Mouse (Mus musculus) hindbrain, embryonic 12.5 days (tissue): ENCODE data around the gene Itgae. TPM values are rescaled to one million over a fixed set of nuclear protein-coding genes. Genes with fewer than 3 reads are reported as not detected.

Experiments used
- ATAC-seq: fragments of 200-750 bp; cut with Nextera tagmentation; 2 replicates; pipeline ENCODE4 v1.8.0; 2017; ENCODE audit warnings: moderate TSS enrichment; ENCODE audit not compliant: low FRiP score
- H3K27ac ChIP-seq: fragments of 300-500 bp; sonication (generic); 2 replicates; pipeline ENCODE4 v1.5.1; 2016; ENCODE audit warnings: mild to moderate bottlenecking
- H3K27me3 ChIP-seq: fragments of 300-500 bp; sonication (generic); 2 replicates; pipeline ENCODE4 v1.6.1; 2016; ENCODE audit warnings: mild to moderate bottlenecking
- H3K36me3 ChIP-seq: fragments of 300-500 bp; sonication (generic); 2 replicates; pipeline ENCODE4 v1.6.1; 2016; ENCODE audit warnings: mild to moderate bottlenecking
- H3K4me1 ChIP-seq: fragments of 300-500 bp; sonication (generic); 2 replicates; pipeline ENCODE4 v1.6.1; 2016
- H3K4me2 ChIP-seq: fragments of 300-500 bp; sonication (generic); replicated peaks from 2 replicates; pipeline ENCODE4 v1.6.1; 2016; ENCODE audit warnings: mild to moderate bottlenecking
- H3K4me3 ChIP-seq: fragments of 300-500 bp; sonication (generic); 2 replicates; pipeline ENCODE4 v1.5.1; 2016; ENCODE audit warnings: mild to moderate bottlenecking
- H3K9ac ChIP-seq: fragments of 300-500 bp; sonication (generic); 2 replicates; pipeline ENCODE4 v1.6.1; 2016; ENCODE audit warnings: mild to moderate bottlenecking, moderate library complexity
- H3K9me3 ChIP-seq: fragments of 300-500 bp; sonication (generic); replicated peaks from 2 replicates; pipeline ENCODE4 v1.6.1; 2016; ENCODE audit warnings: mild to moderate bottlenecking
- WGBS: fragments of 180-500 bp; shearing (Covaris S2); methylation state at CpG from one replicate; pipeline ENCODE4 v1.1.7; 2016; 5-methylcytosine and 5-hydroxymethylcytosine counted together
- polyA plus RNA-seq: library from polyadenylated mRNA; unstranded; fragments of >200 nt; fragmentation: Nextera tagmentation; extraction: Ambion mirVana; gene quantifications from 2 replicates; pipeline ENCODE4 v1.2.1, GENCODE M21; 2016

Gene Itgae
- 0.30 and 0.35 TPM in 2 replicates for polyA plus RNA-seq

DNA sequence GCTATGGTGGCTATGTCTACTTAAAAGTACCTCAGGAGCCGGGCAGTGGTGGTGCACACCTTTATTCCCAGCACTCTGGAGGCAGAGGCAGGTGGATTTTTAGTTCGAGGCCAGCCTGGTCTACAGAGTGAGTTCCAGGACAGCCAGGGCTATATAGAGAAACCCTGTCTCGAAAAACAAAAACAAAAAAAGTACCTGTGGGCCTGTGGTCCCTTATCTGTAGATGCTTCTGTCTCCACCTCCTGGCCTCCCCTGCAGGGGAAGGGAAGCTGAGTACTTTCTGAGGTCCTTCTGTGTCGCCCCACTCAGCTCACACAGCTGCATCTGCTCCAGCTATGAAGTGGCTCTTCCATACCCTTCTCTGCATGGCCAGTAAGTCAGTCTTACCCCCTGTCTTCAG lies at the start of gene Itgae:
Itgae (plus strand) TSS at position 301 of the 400 bp plus-strand sequence.
- Histone ChIP-seq H3K9ac (no peak within 1 kb of the TSS), H3K27me3 (no peaks in the 10 kb centered on the region), H3K4me3 (no peak within 1 kb of the TSS), H3K4me2 (no peak within 1 kb of the TSS), H3K4me1 (0 out of 2 replicates have a peak, but pooled peaks cover 6% of the 10 kb centered on the region), H3K36me3 (0 out of 2 replicates have a peak, but pooled peaks cover 6% of the 10 kb centered on the region), H3K27ac (no peak within 1 kb of the TSS), H3K9me3 (no peaks in the 10 kb centered on the region)
- ATAC-seq, result no peak
- WGBS, result 92% methylated on average over 4 of the region's 4 CpGs

GRCm38 (mm10) chr11:73044229-73044755 lies 46.1 kb upstream of the Itgae start:
- Histone ChIP-seq H3K36me3 (peaks cover 3% of the 10 kb centered on the region; the same call in 1 of the 2 replicates), H3K4me1 (peaks cover 9% of the 10 kb centered on the region), H3K27me3 (no peaks in the 10 kb centered on the region), H3K27ac (no peak overlapping the region), H3K4me3 (no peak overlapping the region), H3K4me2 (no peak overlapping the region), H3K9me3 (no peaks in the 10 kb centered on the region), H3K9ac (no peak overlapping the region)
- ATAC-seq, result no peak
- 63% methylated on average over 6 of the region's 6 CpGs for WGBS

DNA sequence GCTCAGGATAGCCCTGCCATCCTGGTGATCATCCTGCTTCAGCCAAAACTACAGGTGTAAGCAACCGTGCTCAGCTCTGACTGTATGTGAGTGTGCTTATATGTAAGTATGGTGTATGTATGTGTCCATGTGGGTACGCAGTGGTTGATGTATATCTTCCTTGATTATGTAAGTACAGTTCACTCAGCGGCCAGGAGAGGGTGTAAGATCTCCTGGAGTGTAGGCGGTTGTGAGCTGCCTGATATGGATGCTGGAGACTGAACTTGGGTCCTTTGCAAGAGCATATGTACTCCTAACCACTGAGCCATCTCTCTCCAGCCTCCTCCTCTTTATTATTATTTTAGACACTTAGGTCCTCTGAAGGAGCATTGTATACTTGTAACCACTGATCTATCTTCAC lies 45.6 kb upstream of the Itgae start:
- H3K9me3 ChIP-seq, result no peaks in the 10 kb centered on the region
- no peak for ATAC-seq
- no peak overlapping the region for H3K4me2 ChIP-seq
- no peaks in the 10 kb centered on the region for H3K27me3 ChIP-seq
- WGBS, result 73% methylated on average over 4 of the region's 4 CpGs
- no peak overlapping the region for H3K4me3 ChIP-seq
- no peak overlapping the region for H3K27ac ChIP-seq
- peaks cover 3% of the 10 kb centered on the region; the same call in 1 of the 2 replicates for H3K36me3 ChIP-seq
- peaks cover 13% of the 10 kb centered on the region for H3K4me1 ChIP-seq
- no peak overlapping the region for H3K9ac ChIP-seq

DNA sequence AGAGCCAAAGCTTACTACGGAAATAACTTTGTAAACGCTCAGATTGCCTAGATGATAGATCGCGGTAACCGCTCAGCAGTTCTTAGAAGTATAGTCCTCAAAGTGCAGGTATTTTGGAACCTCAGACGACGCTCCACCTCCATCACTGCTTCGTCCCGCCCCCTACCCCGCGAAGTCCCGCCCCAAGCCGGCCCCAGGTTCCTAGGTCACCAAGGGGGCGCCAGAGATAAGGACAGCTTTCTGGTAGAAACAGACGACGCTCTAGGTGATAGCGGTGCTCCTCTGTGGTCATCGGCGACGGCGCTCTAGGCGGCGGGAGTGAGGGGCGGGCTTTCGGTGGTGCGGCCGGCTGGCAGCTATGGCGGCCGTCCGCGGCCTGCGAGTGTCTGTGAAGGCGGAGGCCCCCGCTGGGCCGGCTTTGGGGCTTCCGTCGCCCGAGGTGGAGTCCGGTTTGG lies 42.8 kb upstream of the Itgae start, which contains the start of gene Ncbp3:
Ncbp3 (plus strand) TSS at position 242 of the 455 bp plus-strand sequence.
- Histone ChIP-seq H3K27ac (peak within 1 kb of the TSS; percentile 91), H3K36me3 (peaks cover 17% of the 10 kb centered on the region), H3K27me3 (no peaks in the 10 kb centered on the region), H3K4me1 (peaks cover 13% of the 10 kb centered on the region), H3K4me3 (peak within 1 kb of the TSS; percentile 88), H3K9me3 (no peaks in the 10 kb centered on the region), H3K9ac (peak within 1 kb of the TSS; percentile 92), H3K4me2 (peak within 1 kb of the TSS; percentile 85)
- peak; percentile 97 for ATAC-seq
- WGBS, result 1% methylated on average over 39 of the region's 39 CpGs

DNA sequence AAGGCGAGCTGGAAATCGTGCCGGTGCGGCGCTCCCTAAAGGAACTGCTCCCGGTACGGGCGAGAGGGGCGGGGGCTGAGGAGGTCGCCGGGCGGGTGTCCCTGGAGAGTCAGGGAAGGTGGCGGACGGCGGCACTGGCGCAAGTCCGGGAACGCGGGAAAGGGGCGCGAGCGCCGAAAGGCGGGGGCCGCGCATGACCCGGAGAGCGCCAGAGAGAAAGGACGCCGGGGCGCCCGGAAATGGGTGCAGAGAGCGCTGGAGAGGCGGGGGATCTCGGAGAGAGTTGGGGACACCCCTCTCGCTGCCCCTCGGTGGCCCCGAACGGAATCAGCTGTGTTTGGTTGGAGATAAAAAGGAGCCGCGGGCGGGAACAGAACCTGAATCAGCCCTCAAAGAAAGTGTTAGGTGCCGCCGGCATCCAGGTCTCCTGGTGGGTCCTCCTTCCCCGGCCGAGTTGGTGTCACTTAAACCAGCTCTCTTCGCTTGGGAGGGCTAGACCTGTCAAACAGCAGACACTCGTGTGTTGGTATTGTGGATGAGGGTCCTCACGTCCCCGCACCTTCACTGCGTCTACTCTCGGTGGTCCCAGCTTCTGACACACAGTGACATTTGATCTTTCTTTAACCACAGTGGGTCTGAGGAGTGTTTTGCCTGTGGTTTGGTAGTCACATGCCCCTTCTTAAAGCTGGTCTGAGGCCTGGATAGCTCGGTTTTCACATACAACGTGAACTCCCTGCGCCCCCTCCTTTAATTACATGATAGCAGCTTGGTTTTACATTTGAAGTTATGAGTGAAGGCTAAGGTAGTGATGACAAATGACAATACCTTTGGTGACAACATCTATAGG lies 42.1 kb upstream of the Itgae start:
- 2% methylated on average over 55 of the region's 55 CpGs for WGBS
- no peaks in the 10 kb centered on the region for H3K27me3 ChIP-seq
- peak overlapping the region; percentile 85 for H3K4me2 ChIP-seq
- H3K27ac ChIP-seq, result peak overlapping the region; percentile 91
- peaks cover 21% of the 10 kb centered on the region for H3K36me3 ChIP-seq
- peaks cover 13% of the 10 kb centered on the region for H3K4me1 ChIP-seq
- peak; percentile 82 for ATAC-seq
- peak overlapping the region; percentile 92 for H3K9ac ChIP-seq
- H3K4me3 ChIP-seq, result peak overlapping the region; percentile 88
- no peaks in the 10 kb centered on the region for H3K9me3 ChIP-seq

GRCm38 (mm10) chr11:73049335-73049734 lies 41.0 kb upstream of the Itgae start:
- Histone ChIP-seq H3K4me1 (peaks cover 13% of the 10 kb centered on the region), H3K27ac (peak overlapping the region; percentile 57; the same call in 1 of the 2 replicates), H3K4me2 (peak overlapping the region; percentile 85), H3K9ac (peak overlapping the region; percentile 92), H3K4me3 (peak overlapping the region; percentile 88), H3K9me3 (no peaks in the 10 kb centered on the region), H3K27me3 (no peaks in the 10 kb centered on the region), H3K36me3 (peaks cover 32% of the 10 kb centered on the region)
- no peak for ATAC-seq
- WGBS, result 6% methylated on average over 4 of the region's 4 CpGs

- no peaks in the 10 kb centered on the region for H3K27me3 ChIP-seq
- H3K9me3 ChIP-seq, result no peaks in the 10 kb centered on the region
- no peak overlapping the region for H3K27ac ChIP-seq
- H3K4me2 ChIP-seq, result no peak overlapping the region
- peaks cover 13% of the 10 kb centered on the region for H3K4me1 ChIP-seq
- WGBS, result 90% methylated on average over 1 of the region's 1 CpGs
- H3K36me3 ChIP-seq, result peaks cover 62% of the 10 kb centered on the region
- ATAC-seq, result no peak
- no peak overlapping the region for H3K9ac ChIP-seq
- H3K4me3 ChIP-seq, result no peak overlapping the region
Observed at GRCm38 (mm10) chr11:73052795-73053194, 37.6 kb upstream of the Itgae start.

DNA sequence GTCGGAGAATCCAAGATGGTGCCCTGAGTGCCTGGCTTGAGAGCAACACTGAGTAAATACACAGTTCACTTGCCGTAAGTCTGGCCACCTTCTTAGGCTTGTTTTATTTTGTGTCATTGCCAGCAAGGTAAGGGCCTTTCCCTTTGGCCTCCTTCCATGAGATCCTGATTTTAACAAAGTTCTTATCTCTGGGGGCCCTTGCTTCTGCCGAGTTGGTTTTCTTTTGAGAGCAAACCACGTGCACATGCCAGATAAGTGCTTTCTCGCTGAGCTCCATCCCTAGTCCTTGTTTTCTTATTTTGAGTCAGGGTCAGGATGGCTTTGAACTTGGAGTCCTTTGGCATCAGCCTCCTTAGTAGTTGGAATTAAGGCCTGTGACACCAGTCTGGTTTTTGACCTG lies 32.7 kb upstream of the Itgae start:
- no peak overlapping the region for H3K9ac ChIP-seq
- ATAC-seq, result no peak
- H3K4me3 ChIP-seq, result no peak overlapping the region
- no peaks in the 10 kb centered on the region for H3K9me3 ChIP-seq
- H3K36me3 ChIP-seq, result peaks cover 59% of the 10 kb centered on the region
- no peak overlapping the region for H3K27ac ChIP-seq
- no peaks in the 10 kb centered on the region for H3K4me1 ChIP-seq
- H3K4me2 ChIP-seq, result no peak overlapping the region
- 89% methylated on average over 5 of the region's 5 CpGs for WGBS
- H3K27me3 ChIP-seq, result no peaks in the 10 kb centered on the region

GRCm38 (mm10) chr11:73059630-73060029 lies 30.8 kb upstream of the Itgae start:
- peaks cover 47% of the 10 kb centered on the region for H3K36me3 ChIP-seq
- 88% methylated on average over 3 of the region's 3 CpGs for WGBS
- ATAC-seq, result no peak
- H3K9me3 ChIP-seq, result no peaks in the 10 kb centered on the region
- no peak overlapping the region for H3K4me3 ChIP-seq
- H3K4me2 ChIP-seq, result no peak overlapping the region
- H3K4me1 ChIP-seq, result no peaks in the 10 kb centered on the region
- H3K9ac ChIP-seq, result no peak overlapping the region
- no peaks in the 10 kb centered on the region for H3K27me3 ChIP-seq
- H3K27ac ChIP-seq, result no peak overlapping the region

GRCm38 (mm10) chr11:73061413-73061812 lies 29.0 kb upstream of the Itgae start:
- Histone ChIP-seq H3K27me3 (no peaks in the 10 kb centered on the region), H3K9me3 (no peaks in the 10 kb centered on the region), H3K9ac (no peak overlapping the region), H3K4me1 (no peaks in the 10 kb centered on the region), H3K36me3 (peaks cover 40% of the 10 kb centered on the region), H3K27ac (no peak overlapping the region), H3K4me2 (no peak overlapping the region), H3K4me3 (no peak overlapping the region)
- WGBS, result 97% methylated on average over 3 of the region's 3 CpGs
- ATAC-seq, result no peak

DNA sequence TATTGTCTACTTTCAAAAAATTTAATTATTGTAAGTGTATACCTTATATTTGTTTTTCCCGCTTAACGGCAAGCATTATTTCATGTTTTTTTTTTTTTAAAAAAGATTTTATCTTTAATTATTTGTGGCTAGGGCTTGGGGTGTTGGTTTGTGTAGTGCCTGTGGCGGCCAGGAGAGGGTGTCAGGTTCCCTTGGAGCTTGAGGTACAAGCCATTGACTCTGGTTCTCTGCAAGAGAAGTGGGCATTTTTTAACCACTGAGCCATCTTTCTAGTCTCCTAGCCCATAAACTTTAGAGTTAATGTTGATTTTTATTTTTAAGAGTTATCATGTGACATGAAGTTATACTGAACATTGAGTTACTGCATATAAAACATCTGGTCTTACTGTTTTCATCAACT lies 18.5 kb upstream of the Itgae start:
- no peaks in the 10 kb centered on the region for H3K9me3 ChIP-seq
- H3K9ac ChIP-seq, result no peak overlapping the region
- no peaks in the 10 kb centered on the region for H3K27me3 ChIP-seq
- H3K4me1 ChIP-seq, result no peaks in the 10 kb centered on the region
- H3K4me3 ChIP-seq, result no peak overlapping the region
- peaks cover 80% of the 10 kb centered on the region for H3K36me3 ChIP-seq
- no peak for ATAC-seq
- H3K4me2 ChIP-seq, result no peak overlapping the region
- no peak overlapping the region for H3K27ac ChIP-seq
- 92% methylated on average over 3 of the region's 3 CpGs for WGBS

DNA sequence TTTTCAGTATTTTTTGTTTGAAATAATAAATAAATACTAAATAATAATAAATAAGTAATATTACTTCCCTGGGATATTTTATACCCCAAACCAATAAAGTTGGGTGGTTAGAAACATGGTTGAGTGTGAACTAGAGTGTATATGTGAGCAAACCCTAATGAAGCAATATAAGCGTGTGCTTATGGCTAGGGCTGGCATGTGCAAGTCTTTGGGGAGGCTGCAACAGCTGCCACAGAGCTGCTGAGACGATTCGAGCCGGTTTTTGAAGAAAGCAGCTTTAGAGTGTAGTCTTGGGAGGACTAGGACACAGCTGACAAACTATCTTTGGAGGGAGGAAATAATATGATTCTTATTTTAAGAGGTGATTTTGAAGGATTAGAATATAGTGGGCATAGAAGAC lies 14.1 kb upstream of the Itgae start:
- Histone ChIP-seq H3K4me2 (no peak overlapping the region), H3K9ac (no peak overlapping the region), H3K4me3 (no peak overlapping the region), H3K27me3 (no peaks in the 10 kb centered on the region), H3K9me3 (no peaks in the 10 kb centered on the region), H3K4me1 (no peaks in the 10 kb centered on the region), H3K27ac (no peak overlapping the region), H3K36me3 (peaks cover 76% of the 10 kb centered on the region)
- no peak for ATAC-seq
- 95% methylated on average over 4 of the region's 4 CpGs for WGBS
